Mouse (Mus musculus) left cerebral cortex, adult 11 months (tissue): ENCODE measurements around the gene Fnip1.
A peak's percentile ranks its signal among the peaks of the same experiment; 100 is the strongest.
"Not testable (repeated sequence)": the region's sequence is repeated elsewhere in the genome, so short reads cannot be mapped to it uniquely, and the experiment has no call there.

ENCODE experiments used
- DNase-seq: peaks from one replicate; pipeline ENCODE4 v3.0.0; 2022; ENCODE audit warnings: low spot score

Gene Fnip1

DNA sequence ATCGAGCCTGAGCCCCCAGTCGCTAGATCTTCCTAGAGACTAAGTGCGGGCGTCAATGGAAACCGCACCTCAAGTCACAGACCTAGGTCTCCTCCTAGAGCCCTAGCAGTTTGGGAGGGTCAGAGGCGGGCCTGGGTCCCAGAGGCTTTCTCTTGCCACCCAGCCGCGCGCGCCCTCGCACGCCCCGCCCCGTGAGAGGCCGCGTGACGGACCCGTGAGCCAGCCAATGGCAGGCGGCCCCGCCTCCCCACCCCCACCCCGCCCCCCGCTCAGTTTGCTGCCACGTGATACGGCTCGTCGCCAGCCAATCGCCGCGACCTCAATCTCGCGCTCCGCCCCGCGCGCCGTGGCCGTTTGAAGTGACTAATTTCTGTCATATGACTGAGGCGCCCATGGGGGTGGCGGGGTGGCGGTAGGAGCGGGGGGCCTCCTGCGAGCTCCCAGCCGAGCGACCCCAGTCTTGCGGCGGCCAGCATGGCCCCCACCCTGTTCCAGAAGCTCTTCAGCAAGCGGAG, at the start of gene Fnip1:
Gene Fnip1, plus strand, starts transcription at position 377 of the 515 bp plus-strand sequence.
- DNase-seq, result peak; percentile 86

DNA sequence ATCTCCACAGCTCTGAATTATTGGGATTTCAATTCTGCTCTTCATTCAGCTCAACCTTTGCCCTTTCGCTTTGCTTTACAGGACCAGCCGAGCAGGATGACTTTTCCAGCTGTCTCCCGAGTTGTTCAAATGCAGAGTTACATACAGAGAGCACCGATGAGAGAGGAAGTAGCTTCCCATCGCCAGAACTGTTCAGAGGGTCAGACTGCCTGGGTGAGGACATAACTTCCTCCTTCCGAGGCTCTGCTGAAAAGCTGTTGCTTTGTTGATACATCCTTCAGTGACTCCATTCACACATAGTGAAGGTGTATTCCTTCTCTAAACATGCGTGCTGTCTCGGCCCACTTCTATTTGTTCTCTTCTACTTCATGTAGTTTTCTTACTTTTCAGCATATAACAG, 47.6 kb upstream of the Fnip1 start:
- DNase-seq, result no peak

DNA sequence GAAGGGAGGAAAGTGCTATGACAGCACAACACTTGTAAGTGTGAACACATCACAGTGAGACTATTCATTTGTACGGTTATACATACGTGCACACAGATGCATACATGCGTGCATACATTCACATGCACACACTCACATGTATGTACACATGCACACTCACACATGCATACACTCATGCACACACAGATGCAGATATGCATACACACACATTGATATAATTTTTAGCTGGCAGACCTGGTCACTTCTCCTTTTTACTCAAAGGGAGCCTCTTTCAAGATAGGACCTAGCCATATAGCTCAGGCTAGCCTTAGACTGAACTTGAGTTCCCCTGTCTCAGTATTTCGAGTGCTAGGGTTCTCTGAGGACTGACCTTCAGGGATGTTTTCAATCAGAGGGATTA, 46.7 kb upstream of the Fnip1 start:
- no peak for DNase-seq

DNA sequence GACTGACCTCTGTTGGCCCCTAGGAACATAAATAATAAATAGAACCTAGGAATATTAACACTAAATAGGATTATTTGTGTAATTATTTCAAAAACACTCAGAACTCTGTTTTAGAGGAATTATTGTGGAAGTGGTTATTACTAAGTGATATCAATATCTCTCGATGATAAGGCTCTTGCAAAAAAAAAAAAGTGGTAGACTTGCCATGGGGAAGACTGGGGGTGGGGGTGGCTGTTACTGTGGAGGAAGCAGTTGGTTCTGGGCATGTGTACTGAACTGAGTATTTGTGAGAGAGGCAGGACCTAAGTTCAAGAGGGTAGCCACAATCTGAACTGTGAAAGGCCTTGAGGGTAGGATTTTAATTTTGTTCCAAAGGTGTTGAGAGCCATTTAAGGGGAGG, 41.3 kb upstream of the Fnip1 start:
- DNase-seq, result no peak

DNA sequence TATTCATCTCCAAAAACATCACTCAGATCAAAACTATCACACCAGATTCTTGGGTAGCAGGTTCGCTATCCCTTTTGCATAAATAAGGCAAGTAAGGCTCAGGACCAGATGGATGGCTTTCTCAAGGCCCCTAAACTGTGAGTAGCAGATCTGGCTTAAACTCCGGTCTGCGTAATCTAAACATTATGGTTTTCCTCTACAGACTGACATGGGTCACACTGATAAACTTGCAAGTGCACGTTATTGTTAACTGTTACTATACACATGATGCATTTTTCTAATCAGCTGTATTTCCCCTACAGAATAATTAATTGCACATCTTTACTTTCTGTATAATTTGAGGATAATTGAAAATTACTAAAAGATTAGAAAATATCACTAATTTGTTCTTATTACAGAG, 39.9 kb upstream of the Fnip1 start:
- no peak for DNase-seq

DNA sequence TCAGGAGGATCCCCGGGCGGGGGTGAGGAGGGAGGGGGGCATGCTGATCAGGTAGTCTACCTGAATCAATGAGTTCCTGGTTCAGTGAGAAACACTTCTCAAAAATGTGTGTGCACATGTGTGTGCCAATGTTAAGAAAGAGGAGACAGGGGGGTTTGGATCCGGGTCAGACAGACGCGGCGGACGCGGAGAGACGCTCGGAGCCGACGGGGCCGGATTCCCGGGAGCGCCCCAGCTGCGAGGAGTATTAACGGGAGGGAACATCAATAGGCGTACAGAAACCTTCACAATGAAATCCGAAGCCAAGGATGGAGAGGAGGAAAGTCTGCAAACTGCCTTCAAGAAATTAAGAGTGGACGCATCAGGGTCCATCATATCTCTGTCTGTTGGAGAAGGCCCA, 37.2 kb upstream of the Fnip1 start:
- not testable (repeated sequence) for DNase-seq

DNA sequence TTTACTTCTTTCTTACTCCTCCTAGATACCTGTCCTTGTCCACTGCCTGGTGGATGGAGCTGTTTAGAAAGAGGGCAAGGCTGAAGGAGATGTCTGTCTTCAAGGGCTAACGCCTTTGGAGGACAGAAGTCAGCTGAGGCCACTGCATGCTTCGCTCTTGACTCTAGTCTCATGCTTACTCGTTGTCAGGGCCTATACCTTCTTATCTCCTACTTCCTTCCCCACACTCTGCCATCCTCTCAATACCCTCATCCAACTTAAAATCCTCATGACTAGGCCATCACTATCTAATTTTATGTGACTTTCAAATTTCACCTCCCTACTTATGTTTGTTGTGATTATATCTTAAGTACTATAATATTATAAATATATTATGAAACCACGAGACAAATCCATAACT, 33.1 kb upstream of the Fnip1 start:
- DNase-seq, result no peak

DNA sequence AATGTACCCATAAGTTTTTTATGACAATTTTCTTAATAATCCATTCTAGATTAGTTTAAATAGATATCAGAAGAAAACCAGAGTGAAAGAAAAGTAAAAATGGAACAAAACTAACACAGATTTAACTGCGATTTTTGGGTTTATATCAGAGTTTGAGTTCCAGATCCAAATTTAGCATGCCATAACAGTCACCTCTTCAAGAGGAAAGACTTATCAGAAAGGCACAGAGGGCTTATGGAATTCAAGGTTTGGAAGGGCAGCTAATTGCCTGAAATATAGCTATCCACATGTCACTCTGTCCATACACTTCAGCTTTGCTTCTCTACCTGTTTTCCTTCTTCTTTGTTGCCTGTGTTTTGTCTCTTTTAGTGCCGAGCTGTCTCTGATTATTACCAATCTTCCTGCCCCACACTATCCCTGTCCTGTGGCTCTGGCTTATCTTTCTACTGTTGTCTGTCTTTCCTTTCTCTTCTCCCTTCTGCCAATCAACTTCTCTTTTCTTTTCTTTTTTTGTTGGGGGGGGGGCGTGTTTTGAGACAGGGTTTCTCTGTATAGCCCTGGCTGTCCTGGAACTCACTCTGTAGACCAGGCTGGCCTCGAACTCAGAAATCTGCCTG, 31.0 kb upstream of the Fnip1 start:
- DNase-seq, result no peak

DNA sequence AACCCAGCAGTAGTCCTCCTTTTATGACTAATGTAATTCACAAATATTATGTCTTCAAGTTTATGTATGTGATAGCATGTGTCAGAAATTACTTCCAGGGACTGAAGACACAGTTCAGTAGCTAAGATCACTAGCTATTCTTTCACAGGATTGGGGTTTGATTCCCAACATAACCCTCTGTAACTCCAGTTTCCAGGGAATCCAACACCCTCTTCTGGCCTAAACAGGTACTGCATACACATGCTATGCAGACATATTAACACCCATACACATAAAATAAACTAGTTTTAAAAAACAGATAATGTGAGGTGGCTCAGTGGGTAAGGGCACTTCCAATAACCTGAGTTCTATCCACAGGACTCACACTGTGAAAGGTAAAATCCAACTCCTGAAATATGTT, 27.4 kb upstream of the Fnip1 start:
- no peak for DNase-seq

DNA sequence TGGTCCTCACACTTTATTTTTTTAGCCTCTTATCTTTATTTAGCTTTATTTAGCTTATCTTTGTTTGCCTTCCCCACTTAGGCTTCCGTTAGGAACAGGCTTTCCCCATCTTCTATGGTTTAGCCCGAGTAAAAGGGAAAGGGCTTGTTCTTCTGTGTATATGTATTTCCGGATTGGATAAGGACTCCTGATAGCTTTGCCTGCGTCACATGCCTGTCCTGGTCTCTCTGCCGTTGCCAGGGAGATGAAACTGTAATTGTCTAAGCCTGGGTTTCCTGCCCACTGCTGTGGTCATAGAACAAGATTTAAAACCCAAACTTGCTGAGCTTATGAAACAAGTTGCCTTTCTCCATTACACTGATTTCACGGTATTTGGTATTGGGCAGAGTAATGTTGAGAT, 25.0 kb upstream of the Fnip1 start:
- DNase-seq, result no peak

DNA sequence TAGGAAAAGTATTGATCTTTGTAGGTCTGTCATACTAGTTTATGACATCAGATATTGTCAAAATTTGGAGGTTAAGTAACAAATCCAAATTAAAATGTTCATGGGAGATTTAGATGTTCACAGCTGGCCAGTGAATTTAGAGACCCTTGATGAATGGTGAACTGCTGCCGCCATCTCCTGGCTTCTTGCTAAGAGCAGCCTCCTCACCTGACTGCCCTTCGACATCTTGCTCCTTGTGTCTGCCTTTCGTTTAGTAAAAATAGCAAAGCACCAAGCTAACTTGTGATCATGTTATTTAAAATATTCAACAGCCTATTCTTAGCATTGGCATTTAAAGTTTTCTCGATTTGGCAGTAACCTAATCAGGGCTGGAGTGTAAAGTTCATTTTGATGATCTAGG, 15.0 kb upstream of the Fnip1 start:
- no peak for DNase-seq

DNA sequence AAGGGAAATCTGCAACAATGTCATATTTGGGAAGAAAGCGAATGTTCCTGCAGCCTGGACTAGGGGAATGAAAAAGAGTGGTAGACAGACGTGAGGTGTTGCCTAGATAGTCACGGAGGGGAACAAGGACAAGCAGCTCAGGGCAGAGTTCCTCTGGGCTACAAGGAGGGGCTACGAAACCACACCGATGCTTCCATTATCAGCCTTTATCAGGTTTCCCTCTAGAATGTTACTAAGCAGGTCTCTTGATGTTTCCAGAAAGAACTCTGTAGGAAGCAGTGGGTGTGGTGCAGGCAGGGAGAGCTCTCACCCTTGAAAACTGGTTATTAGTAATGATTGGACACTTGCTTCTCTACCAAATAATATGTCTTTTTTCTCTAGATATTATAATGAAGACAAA, 11.7 kb upstream of the Fnip1 start:
- DNase-seq, result no peak

DNA sequence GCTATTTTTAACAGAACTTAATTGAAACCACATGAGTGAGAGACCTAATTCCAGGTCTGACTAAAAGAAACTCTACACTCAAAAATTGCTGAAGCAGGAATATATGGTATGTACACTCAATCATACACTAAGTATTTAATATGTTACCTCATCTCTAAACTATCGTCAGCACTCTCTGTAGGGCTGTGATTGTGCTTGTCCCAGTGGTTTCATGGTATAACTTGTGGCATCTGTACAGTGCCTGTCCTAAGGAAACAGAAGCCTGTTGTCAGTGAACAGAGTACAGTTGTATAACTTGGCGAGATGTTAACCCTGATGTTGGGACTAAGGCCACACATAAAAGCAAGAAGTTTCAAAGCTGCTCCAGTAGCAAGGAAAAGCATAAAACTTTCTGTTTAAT, 10.9 kb upstream of the Fnip1 start:
- DNase-seq, result no peak

DNA sequence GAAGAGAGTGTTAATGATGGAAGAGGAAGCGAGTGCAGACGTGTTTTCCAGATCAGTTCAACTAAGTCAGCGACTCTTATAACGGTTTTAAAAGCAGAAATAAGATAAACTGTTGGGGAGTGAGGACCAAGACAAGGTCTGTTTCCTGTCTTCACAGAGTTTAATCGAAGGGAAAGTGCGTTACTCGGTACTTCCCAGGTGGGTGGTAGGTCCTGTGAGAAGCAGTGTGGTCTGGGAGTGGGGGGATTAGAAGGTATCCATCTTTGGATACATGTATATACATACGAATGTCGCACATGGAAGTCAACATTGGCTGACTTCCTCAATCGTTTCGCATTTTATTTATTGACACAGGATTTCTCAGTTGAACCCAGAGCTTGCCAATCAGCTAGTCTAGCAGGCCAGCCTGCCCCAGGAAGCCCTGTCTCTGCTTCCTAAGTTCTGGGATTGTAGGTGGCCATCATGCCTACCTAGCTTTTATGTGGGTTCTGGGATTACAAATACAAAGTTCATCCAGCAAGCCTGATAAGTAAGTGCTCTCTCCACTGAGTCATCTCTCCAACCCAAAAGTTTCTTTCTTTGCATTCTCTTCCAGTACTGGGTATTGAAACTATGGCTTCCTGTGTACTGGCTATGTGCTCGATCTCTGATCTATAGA, 10.2 kb upstream of the Fnip1 start:
- no peak for DNase-seq

DNA sequence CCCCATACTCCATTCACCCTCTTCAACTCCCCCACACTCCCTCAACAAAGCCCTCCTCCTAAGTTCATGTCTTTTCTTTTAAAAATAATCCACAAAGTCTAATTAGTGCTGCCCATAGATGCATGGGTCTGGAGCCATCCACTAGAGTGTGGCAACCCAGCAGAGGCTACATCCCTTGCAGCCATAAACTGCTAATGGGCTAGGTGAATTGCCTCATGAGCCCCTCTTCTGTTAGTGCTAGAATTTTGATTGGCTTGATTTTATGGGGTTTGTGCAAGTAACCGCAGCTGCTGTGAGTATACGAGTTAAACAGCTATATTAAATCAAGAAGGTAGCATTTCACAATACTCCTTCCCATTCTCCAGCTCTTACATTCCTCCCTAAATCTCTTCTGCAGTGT, 8.8 kb upstream of the Fnip1 start:
- no peak for DNase-seq

DNA sequence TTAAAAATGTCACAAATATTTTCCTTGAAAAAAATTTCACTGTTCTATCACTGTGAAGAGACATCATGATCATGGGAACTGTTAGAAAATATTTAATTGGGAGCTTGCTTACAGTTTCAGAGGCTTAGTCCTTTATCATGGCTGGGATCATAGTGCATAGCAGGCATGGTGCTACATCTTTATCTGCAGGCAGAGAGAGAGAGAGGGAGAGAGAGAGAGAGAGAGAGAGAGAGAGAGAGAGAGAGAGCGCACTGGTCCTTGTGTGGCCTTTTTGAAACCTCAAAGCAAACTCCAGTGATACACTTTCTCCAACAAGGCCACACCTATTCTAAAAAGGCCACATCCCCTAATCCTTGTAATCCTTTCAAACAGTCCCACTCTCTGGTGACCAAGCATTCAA, 2.2 kb upstream of the Fnip1 start:
- no peak for DNase-seq

DNA sequence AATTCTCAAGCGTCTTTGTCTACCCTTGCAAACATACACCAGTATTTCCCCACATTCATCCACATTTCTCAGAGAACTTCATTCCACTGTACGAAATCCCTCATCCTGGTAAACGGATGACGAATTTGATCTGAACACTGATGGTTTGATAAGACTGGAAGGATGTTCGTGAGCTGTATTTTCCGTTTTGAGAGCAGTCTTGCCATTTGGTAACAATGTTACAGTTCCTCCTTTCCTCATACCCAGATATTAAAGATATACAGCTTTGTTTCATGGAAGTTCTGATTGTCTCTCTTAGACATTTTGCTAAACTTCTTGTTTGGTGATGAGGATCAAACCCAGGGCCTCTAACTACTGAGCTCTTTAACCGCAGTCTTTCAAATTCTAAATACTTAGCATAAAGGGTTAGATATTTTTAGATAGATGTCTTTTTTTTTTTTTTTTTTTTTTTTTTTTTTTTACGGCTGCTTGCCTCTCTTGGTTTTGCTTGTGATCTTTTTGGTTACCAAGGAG, 633 bp upstream of the Fnip1 start:
- DNase-seq, result no peak

DNA sequence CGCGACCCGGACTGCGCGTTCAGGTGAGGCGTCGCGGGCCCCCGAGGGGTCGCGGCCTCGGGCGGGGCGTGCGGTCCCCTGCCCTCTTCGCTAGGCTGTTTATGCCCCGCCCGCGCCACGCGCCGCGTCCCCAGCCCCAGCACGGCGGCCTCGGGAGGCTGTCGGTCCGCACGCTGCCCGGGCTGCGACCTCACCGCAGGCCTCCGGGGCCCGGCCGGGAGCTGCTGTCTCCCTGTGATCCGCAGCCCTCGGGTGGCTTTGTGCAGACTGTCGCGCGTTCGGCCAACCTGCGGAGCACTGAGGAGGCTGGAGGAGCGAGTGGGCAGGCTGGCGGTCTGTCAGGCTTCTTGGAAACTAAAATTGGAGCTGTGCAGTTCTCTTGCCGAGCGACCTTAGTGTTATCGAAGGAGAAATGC, 375 bp downstream of the Fnip1 start:
- peak; percentile 27 for DNase-seq

DNA sequence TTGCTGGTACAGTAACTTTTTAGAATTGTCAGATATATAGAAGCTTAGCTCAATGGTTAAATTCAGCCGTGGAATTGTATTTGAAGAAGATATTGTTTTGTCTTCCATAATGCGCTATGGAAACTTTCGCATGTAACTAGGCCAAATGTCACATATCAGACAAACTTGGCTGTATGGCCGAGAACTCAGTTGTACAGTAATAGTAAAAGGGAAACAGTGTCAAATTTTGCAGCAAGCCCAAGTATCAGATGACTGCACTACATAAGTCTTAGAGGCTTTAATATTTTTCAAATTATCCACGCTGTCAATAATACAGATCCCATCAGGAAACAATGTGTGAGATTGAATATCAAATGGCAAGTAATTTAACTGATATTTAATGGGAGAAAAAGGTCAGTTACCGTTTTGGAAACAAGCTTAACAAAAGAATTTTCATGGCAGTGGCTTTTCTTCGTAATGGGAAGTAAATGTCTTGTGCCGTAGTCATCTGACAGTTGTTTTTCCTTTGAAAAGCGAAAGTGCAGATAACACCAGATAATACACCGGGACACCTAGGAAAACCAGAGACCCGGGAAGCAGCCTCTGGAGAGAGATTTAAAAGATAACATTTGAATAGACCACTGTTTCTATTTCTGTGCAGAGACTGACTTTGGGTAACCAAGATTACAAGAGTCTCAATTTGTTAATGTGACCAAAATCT, 1.1 kb downstream of the Fnip1 start:
- no peak for DNase-seq

DNA sequence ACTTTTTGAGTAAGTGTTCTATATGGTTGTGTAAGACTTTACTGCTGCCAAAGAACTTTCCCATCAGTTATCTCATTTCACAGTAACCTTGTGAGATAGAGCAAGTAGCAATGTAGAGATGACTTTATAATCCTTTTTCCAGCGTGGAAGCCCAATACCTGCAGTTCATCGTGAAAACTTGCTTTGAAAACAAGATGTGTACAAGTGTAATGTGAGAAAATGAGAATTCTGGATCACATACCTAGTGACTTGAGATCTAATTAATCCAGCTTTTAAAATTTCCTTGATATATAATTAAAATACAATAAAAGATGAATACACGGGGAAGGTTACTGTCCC, 1.7 kb downstream of the Fnip1 start:
- no peak for DNase-seq

DNA sequence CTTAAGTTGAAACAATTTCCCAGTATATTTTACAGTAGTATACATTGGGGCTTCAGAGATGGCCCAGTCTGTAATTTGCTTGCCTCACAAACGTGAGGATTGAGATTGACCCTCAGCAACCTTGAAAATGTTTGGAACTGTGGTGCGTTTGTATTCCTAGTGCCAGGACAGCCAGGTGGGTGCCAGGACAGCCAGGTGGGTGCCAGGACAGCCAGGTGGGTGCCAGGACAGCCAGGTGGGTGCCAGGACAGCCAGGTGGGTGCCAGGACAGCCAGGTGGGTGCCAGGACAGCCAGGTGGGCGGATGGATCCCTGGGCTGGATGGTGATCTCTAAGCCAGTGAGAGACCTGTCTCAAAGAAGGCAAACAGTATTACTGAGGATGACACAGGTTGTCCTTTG, 12.8 kb downstream of the Fnip1 start:
- DNase-seq, result not testable (repeated sequence)

DNA sequence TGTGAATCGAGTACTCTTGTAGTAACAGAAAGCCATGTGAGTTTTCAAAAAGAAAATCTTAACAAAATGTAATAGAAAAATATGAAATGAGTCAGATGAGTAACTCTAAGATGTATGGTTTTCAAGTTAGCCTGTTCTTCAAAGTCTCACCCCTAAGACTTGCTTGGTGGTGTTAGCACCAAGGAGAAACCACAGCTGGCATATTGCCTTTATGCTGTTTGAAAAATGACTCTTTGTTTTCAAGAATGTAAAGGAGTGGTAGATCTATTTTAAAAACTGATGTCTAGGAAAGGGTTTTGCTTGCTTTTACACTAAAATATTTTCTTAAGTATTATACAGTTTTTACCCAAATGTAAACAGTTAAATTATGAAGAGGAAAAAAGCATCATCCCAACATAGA, 16.5 kb downstream of the Fnip1 start:
- DNase-seq, result no peak

DNA sequence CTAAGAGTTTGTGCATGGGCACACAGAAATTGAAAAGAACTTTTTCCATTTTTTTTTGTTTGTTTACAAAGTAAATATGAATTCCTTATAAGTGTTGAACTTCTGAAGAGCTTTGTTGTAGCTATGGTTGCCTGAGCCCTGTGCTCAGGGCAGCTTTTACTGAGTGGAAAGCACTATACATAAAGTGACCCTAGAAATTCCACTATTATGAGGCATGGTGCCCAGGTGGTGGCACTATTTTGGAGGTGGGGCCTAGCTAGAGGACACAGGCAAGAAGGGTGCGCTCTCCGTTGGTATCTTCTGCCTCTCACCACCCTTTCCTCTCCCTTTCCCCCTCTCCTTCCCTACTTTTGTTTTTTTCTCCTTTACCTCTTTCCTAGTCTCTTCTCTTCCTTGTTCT, 18.9 kb downstream of the Fnip1 start:
- DNase-seq, result no peak
